Mouse (Mus musculus): ENCODE measurements around the gene Slc1a5. TPM values are rescaled to one million over a fixed set of nuclear protein-coding genes. Genes with fewer than 3 reads are reported as not detected.

The Slc1a5 gene
- 139 and 161 TPM in 2 replicates for polyA plus RNA-seq (2012; rRNA removed)

GRCm38 (mm10) chr7:16780825-16781554, at the start of gene Slc1a5:
TSS of gene Slc1a5 (plus strand) at chr7:16781340.

GRCm38 (mm10) chr7:16738073-16738696, 43.0 kb upstream of the Slc1a5 start, which contains the start of gene Ap2s1:
TSS of gene Ap2s1 (plus strand) at chr7:16738410.

GRCm38 (mm10) chr7:16815351-16815941, 34.3 kb downstream of the Slc1a5 start, which contains the start of gene Strn4:
TSS of gene Strn4 (plus strand) at chr7:16815889.

GRCm38 (mm10) chr7:16816475-16817122, 35.5 kb downstream of the Slc1a5 start, which contains the start of gene Fkrp:
TSS of gene Fkrp (minus strand) at chr7:16816732.

GRCm38 (mm10) chr7:16842645-16843063, 61.5 kb downstream of the Slc1a5 start, which contains the start of gene Prkd2:
TSS of gene Prkd2 (plus strand) at chr7:16842902.

Other genes starting within 250 kb of the Slc1a5 start
- 32.1 and 43.7 TPM in 2 replicates for gene Arhgap35, start 166.3 kb upstream of the Slc1a5 start, polyA plus RNA-seq (2012; rRNA removed)
- gene Ceacam15, start 105.6 kb upstream of the Slc1a5 start, polyA plus RNA-seq (2012; rRNA removed) = not detected in 2 replicates
- not detected in 2 replicates for gene Ceacam9, start 59.4 kb upstream of the Slc1a5 start, polyA plus RNA-seq (2012; rRNA removed)
- 428 and 496 TPM in 2 replicates for gene Ap2s1, start 42.9 kb upstream of the Slc1a5 start, polyA plus RNA-seq (2012; rRNA removed)
- gene Strn4, start 34.5 kb downstream of the Slc1a5 start, polyA plus RNA-seq (2012; rRNA removed) = 252 and 277 TPM in 2 replicates
- 57.3 and 74.0 TPM in 2 replicates for gene Fkrp, start 35.4 kb downstream of the Slc1a5 start, polyA plus RNA-seq (2012; rRNA removed)
- gene Prkd2, start 61.6 kb downstream of the Slc1a5 start, polyA plus RNA-seq (2012; rRNA removed) = 46.5 and 46.8 TPM in 2 replicates
- 95.2 and 147 TPM in 2 replicates for gene Dact3, start 94.0 kb downstream of the Slc1a5 start, polyA plus RNA-seq (2012; rRNA removed)
- gene Gng8, start 110.4 kb downstream of the Slc1a5 start, polyA plus RNA-seq (2012; rRNA removed) = 19.1 and 23.5 TPM in 2 replicates
- gene Ptgir, start 125.2 kb downstream of the Slc1a5 start, polyA plus RNA-seq (2012; rRNA removed) = 6.1 and 7.4 TPM in 2 replicates
- gene Calm3, start 142.8 kb downstream of the Slc1a5 start, polyA plus RNA-seq (2012; rRNA removed) = 366 and 378 TPM in 2 replicates
- gene Pnmal2, start 163.3 kb downstream of the Slc1a5 start, polyA plus RNA-seq (2012; rRNA removed) = 6.3 and 6.9 TPM in 2 replicates
- 0.35 and 0.60 TPM in 2 replicates for gene Pnmal1, start 178.3 kb downstream of the Slc1a5 start, polyA plus RNA-seq (2012; rRNA removed)
- not detected in 2 replicates for gene Gm42372, start 201.7 kb downstream of the Slc1a5 start, polyA plus RNA-seq (2012; rRNA removed)
- 32.5 and 34.4 TPM in 2 replicates for gene Ccdc8, start 211.4 kb downstream of the Slc1a5 start, polyA plus RNA-seq (2012; rRNA removed)
- 213 and 231 TPM in 2 replicates for gene Ppp5c, start 246.6 kb downstream of the Slc1a5 start, polyA plus RNA-seq (2012; rRNA removed)

Data from ovary, adult 2 months (tissue).